Mouse (Mus musculus) embryonic fibroblast, embryonic 13.5 days (primary cell): ENCODE measurements around the gene Aak1.

Experiments
- CTCF ChIP-seq: IDR thresholded peaks from 2 replicates; pipeline ENCODE4 v1.5.1; 2011; ENCODE audit warnings: mild to moderate bottlenecking, control low read depth, low read length, moderate library complexity, borderline replicate concordance; ENCODE audit not compliant: insufficient read depth
- POLR2A ChIP-seq: IDR thresholded peaks from 2 replicates; pipeline ENCODE4 v1.6.1; 2011; ENCODE audit warnings: low read depth, mild to moderate bottlenecking, control low read depth, low read length, moderate library complexity

GRCm38 (mm10) chr6:86849692-86850445 is 552 bp downstream of the Aak1 start:
- TF ChIP-seq POLR2A (0 out of 2 replicates have a peak, but pooled peaks have one; percentile 3), CTCF (no peak)
